Mouse (Mus musculus): ENCODE measurements around the gene Bves.
"Not testable (repeated sequence)": the region's sequence is repeated elsewhere in the genome, so short reads cannot be mapped to it uniquely, and the experiment has no call there.

Bves gene

DNA sequence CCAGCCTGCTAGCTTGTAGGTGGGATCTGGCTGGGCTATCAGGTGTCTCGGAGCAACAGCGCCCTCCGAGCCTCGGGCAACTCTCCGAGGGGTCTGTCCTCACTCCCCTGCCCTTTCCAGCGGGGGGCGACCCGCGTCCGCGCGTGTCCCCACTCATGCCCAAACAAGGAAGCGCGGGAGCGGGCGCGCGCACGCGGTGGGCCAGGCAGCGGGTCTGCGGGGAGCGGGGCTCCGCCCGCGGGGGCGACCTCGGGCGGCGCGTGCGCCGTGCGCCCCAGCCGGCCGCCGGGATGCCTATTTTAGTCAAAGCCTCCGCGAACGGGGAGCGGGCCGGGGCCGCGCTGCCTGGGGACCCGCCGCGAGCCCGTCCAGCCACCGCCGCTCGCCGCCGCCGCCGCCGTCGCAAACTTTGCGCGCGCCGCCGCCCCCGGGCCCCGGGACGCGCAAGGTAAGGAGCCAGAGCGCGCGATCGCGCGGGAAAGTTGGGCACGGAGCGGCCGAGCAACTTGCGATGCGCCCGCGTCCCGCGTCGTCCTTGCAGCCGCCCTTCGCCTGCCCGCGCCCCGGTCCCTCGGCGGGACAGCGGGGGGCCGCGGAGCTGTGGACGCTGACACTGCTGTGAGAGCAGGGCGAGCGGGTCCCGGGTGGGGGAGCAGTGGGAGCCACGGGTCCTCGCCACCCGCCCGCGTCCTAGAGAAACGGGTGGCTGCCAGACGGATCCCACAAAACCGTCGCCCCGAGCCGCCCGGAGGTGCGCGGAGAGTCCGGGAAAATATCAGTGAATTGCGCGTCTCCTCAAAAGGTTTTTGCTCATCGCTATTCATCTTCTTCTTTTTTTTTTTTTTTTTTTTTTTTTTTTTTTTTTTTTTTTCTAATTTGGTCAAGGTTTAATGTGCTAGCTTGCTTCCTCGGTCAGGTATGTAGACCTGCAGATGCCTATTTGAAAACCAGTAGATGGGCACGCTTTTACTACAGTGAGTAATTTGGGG, at the start of gene Bves:
Gene Bves, plus strand, starts transcription at position 339 of the 989 bp plus-strand sequence.
- DNase-seq (ENCODE audit: low spot score): peak; percentile 40

DNA sequence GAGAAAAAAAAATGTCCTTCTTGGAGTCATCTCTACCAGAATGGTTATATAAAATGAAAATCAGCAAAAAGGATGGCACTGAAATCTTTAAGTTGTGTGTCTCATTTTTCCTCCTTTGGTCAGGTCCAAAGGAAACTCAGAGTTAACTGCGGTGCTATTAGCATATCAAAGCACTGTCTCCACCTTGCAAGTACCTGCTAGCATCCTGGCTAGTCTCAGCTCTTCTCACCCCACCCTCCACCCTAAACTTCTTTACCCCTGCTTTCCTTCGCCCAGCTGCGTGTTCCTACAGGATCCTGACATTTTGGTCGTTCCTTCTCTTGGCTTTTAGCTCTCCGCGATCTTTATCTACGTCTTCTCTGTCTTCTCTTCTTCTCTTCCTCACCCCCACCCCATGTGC, 47.2 kb upstream of the Bves start:
- DNase-seq (ENCODE audit: low spot score): no peak

DNA sequence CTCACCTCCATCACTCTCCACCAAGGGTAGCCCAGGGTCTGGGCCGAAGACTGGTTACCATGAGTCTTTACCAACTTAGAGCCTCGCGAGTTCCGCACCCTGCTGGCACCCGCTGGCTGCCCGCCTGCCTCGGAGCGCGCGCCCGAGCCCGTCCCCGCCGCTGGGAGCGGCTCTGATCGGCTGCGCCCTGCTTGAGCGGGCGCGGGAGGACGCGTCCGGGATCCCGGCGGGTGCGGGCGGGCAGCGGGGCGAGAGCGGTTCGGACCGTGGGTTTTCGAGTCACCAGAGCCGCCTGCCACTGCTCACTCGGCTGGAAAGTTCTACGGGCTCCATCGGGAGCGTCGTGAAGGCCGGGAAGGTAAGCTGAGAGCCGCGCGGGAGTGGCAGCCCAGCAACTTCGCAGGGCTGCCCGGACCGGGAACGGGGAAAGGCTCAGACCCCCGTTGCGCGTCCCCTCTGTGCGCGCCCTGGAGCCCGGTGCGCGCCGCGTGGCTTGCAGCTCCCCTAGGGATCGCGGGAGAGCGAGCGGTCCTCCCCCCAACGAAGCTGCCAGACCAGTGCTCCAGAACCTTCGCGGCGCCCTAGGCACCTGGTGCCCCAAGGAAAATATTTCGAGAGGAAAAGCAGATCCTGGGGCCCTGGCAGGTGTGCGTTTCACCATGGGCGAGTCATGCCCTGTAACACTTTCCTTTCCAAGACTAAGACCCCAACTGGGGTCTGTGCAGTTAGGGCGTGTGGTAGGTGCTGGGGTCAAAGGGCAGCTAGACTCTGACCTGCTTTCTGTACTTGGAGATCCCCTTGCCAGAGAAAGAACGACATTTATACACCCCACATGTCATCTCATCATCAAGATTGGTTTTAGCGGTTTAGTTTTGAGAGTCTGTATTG, 46.1 kb upstream of the Bves start:
- DNase-seq (ENCODE audit: low spot score): peak; percentile 33

DNA sequence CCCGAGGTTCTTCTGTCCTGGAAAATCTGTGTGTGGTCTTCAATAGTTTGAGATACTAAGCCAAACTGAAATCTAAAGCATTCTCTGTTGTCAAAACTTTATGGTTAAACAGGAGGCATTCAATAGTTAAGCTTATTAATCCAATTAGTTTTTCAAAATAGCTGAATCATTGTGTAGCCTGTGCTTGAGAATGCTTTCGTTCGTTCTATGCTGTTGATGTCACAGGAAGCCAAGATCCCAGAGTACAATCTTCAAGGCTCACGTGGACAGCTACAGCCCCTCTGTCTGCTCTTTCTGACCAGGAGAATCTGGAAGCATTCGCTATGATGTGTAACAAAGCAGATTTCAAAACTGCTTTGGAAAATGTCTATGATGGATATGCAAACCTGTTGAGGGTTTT, 45.0 kb upstream of the Bves start:
- no peak for DNase-seq (ENCODE audit: low spot score)

DNA sequence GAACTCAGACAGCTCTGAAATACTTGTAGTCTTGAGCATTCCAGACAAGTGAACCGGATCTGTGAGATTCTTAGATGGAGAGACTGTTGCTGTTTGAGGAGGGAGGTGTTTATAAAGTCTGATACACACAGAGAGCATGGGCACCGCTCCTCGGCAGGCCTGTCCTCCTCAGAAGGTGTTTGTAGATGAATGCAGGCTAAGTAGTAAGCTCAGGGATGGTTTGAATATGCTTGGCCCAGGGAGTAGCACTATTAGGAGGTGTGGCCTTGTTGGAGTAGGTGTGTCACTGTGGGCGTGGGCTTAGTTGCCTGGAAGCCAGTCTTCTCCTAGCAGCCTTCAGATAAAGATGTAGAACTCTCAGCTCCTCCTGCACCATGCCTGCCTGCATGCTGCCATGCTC, 43.4 kb upstream of the Bves start:
- DNase-seq (ENCODE audit: low spot score): not testable (repeated sequence)

DNA sequence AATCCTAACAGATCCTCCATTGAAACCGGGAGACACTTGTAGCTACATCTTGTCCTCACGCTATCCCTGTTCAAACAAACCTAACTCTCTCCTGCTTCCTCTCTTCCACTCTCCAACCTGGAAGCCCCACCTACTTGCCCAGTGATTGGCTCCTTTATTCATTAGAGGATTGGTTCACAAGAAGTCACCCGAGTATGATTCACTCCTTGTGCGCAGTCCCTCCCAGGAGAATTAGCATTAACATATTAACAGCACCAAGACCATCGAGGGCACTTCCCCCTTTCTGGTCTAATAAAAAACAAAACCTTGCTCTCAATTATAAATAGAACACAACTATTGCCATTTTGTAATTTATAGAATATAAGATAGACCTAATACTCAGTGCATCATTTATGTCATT, 40.5 kb upstream of the Bves start:
- no peak for DNase-seq (ENCODE audit: low spot score)

DNA sequence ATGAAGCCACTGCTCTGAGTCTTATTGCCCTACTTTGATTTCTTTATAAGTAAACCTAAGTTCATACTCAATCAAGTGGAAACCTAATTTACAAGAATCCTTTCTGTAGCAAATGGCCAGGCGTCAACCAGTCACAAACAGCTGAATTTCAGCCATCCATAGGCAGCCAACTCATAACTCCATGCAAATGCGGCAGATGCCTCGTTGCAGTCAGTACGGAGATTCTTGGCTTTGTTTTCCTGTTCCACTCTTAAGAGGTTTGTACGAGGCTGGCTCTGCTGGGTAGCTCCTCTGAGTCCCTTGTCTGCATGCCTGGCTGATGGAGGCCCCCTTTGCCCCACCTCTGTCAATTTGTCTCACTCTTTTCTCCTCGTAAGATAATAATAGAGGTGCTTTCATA, 37.1 kb upstream of the Bves start:
- DNase-seq (ENCODE audit: low spot score): no peak

DNA sequence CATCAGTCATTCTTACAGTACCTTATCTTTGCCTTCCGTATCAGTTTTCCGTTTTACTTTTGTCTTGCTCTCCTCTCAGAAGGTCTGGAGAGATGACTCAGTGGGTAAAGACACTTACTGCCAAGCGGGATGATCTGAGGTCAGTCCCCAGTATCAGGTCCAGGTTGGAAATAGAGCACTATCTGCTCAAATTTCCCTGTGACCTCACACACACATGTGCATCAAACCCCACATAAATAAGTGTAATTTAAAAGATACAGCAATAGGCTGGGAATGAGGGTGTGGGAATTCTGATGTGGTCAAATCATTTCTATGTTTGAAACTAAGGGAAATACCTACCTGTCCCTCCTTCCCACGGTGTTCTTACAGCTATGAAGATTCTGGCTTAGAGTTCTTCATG, 36.1 kb upstream of the Bves start:
- DNase-seq (ENCODE audit: low spot score): no peak

DNA sequence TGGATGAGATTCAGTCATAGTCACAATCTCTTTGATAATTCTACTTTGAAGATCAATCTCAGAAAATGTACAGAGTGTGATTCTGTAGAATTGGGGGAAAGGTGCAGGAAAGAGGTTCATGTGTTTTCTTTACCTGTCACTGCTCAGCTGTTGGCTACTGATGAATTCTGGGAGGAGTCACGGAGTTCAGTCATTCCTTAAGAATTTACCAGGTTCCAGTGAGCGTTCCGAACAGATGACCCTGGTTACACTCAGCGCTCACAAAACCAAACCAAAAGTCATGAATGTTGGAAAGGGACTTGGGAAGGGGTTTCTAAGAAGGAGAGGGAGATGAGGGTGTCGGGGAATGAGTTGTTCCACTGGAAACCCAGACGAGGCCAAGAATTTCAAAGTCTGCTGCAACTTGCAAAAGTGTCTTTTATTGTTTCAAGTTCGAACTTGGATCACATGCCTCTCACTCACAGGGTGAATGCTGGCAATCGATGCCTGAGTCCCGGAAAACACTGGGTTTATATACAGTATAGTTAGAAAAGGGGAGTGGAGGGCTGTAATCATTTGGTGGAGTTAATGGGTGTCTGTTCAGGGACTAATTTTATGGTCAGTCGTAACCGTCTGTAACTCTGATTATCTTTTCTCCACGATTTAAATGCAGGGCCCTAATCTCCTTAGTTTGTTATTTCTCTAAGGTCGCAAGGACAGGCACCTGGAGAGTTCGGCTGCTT, 32.1 kb upstream of the Bves start:
- no peak for DNase-seq (ENCODE audit: low spot score)

DNA sequence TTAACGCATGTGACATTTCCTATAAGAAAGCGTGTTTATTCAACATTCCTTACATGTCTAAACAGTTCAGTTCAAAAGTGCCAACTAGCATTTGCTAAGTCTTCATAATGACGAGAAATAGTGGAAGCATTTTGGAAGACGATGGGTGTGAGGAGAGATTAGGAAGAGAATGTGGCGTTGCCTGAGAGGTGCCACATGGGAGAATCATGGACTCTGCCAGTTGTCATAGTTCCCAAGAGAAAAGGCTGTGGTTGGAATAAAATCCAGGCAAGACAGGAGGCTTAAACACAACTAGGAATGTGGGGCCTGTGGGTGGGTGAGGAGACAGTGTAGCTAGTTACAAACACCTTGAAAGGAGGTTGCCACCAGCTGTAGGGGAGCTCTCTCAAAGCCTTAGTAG, 30.4 kb upstream of the Bves start:
- no peak for DNase-seq (ENCODE audit: low spot score)

DNA sequence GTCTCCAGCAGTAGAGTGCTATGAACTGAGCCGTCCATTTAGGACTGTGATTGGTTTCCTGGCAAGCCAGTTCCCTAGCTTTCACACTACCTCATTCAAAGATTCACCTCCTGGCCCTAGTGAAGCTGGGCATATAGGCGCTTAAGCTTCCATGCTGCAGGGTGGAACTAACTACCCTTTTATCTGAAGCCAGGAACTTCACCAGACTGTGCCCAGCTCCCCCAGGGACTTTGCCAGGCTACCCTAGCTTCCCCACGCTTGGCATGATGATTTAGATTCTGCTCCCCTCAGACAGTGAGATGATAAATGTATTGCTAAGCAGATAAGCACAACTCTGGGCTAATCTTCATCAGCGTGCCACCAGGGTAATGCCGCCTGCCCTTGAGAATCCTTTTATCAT, 24.4 kb upstream of the Bves start:
- DNase-seq (ENCODE audit: low spot score): no peak

DNA sequence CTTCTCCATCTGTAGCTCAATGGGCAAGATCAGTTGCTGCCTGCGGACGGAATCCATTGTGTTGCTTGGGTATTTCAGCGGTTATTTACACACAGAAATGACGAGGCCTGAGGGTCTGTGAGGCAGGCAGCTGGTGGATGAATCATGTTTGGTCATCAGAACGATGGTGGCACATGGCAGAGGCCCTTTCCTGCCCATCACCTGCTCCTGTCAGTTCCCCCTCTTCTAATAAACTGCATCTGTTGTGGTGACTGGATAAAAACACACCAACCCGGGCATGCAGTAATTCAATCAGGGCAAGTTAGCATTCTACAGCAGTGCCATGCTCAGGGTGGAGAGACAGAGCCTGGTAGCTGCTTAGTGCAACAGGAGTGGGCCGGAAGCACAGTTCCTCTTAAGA, 23.9 kb upstream of the Bves start:
- DNase-seq (ENCODE audit: low spot score): no peak

DNA sequence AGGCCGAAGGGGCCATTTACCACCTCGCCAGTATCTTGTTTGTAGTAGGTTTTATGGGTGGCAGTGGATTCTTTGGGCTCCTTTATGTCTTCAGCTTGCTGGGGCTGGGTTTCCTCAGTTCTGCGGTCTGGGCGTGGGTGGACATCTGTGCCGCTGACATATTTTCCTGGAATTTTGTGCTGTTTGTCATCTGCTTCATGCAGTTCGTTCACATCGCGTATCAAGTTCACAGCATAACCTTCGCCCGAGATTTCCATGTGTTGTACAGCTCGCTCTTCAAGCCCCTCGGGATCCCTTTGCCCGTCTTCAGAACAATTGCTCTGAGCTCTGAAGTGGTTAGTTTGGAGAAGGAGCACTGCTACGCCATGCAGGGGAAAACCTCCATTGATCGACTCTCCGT, 20.7 kb upstream of the Bves start:
- DNase-seq (ENCODE audit: low spot score): no peak

DNA sequence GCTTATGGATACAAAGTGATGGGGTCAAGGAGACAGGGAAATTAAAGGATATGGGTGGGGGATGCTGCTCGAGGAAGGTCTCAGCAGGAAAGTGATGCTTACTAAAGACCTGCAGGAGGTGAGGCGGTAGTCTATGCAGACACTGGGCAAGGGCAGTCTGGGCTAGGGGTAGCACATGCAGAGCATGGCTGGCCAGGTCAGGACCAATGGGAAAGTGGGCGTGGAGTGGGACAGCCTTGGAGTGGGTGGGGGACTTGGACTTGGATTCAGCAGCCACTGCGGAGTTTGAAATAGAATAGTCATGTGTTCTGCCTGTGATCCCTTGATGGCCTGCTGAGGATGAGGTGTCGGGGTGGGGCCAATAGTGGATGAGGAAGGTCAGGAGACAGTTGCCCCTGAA, 16.6 kb upstream of the Bves start:
- no peak for DNase-seq (ENCODE audit: low spot score)

DNA sequence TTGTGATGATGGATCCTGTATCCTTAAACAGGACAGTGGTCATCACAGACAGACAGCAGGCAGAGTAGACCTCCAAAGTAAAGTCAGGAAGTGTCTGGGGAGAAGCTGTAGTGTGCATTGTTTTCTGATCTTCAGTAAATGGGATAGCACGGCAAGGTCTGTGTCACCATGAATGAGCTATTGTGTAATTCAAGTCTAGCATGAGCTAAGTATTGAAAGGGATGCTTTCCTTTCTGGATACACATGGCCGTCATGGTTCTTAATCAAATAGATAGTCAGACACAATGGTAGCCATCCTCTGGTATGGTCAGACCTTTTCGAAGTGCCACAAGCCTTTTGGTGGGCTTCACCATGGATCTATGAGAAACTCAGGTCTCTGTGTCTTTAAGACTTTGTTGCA, 15.3 kb upstream of the Bves start:
- no peak for DNase-seq (ENCODE audit: low spot score)

DNA sequence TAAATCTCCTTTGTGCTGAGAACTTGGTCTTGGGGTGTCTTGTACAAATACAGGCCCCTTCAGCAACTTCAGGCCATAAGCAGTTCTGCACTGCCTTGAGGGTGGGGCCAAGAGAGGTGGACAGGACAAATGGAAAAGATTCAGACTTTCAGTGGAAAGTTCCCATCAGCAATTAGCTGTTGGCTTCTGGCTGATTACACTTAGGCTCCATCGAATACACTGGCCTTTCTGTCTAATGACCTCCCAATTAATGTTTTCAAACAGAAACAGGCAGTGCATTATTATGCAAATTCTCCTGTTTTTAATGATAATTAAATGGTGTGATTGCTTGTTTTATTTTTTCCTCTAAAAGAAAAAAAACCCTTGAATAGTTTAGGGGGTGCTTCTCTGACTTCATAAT, 11.4 kb upstream of the Bves start:
- no peak for DNase-seq (ENCODE audit: low spot score)

DNA sequence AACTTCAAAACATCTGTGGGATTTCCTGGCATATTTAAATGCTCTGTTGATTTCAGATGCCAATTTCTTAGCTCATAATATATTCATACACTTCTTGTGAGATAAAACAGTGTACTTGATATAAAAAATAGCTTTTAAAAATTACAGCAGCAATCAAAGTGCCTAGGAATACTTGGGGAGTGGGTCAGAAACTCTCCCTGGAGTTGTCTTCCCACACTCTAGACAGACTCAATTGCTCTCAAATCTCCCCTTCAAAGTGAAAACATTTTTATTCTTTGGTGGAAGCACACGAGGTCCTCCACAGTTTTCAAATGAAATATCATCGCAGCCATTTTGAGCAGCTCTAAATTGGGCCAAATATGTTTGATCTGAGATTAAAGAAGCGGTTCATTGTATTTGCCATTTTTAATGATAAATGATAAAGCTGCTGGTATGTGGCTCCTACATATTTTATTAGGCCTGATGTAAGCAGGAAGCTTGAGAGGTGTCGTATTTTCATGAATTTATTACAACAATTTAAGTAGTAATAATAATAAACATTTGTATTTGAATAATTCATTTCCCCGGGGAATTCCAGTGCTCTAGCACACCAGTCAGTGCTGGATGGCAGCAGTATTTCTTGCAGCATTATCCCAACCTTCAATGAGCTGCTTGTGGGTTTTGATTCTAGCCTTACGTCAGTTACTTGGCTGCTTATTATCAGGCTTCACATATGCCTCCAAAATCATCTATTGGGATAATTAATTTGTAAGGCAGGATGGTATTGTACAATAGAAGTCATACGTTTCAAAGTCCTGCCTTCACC, 7.2 kb upstream of the Bves start:
- DNase-seq (ENCODE audit: low spot score): no peak

DNA sequence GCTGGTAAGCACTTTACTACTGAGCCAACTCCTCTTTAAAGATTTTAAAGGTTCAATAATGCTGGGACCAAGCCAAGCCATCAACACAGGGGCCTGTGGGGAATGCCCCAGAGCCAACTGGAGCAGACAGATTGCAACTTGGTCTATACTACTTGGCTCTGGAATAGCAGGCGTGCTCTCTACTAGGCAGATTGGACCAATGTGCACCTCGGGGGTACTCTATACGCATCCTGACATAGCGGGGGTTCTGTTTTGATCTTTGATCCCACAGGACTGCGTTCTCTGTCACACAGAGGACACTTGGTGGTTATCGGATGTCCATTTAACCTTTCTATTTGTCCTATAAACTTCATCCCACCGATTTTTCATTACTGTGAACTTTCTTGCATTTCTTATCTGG, 647 bp upstream of the Bves start:
- DNase-seq (ENCODE audit: low spot score): no peak

DNA sequence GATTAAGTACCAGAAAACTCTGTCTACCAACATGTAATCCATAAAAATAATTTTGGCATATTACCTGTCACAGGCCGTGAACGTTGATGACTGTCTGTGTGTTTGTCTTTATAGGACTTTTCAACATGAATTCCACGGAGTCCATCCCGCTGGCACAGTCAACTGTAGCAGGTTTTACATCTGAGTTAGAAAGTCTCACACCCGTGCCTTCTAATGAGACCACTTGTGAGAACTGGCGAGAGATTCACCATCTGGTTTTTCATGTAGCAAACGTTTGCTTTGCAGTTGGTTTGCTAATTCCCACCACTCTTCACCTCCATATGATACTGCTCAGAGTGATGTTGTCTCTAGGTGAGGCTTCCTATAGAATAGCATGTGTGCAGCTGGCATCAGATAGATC, 3.5 kb downstream of the Bves start:
- DNase-seq (ENCODE audit: low spot score): no peak

DNA sequence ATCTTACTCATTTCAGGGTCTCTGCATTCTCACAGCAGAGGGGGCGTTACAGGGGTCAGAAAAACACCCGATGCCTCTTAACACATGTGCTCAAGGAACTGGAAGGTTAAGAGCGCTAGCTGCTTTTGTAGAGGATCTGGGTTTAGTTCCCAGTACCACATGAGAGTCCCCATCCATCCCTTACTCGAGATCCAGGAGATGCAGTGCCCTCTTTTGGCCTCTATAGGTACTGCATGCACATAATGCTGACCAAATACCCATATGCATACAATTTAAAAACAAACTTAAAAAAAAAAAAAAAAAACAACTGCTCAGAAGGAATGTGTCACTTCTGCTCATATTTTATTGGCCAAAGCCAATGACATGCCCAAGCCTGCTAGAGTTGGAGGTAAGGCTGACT, 8.8 kb downstream of the Bves start:
- no peak for DNase-seq (ENCODE audit: low spot score)

DNA sequence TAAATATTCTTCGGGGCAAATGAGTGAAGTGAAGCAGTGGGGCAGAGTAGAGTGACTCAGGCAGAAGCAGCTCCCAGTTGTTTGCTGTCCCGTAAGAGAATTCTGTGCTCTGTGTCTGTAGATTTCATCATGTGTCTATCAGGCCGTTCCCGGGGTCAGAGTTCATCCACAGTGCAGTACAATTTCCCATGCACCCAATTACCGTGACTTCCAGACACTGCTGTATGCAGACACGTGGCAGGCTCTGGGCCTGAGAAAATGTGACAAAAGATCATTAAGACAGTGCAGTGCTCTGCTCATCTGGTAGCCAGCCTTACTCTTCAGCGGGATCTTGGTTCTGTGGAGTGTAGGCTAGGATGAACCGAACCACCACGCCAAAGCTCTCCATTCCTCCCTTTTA, 9.6 kb downstream of the Bves start:
- no peak for DNase-seq (ENCODE audit: low spot score)

DNA sequence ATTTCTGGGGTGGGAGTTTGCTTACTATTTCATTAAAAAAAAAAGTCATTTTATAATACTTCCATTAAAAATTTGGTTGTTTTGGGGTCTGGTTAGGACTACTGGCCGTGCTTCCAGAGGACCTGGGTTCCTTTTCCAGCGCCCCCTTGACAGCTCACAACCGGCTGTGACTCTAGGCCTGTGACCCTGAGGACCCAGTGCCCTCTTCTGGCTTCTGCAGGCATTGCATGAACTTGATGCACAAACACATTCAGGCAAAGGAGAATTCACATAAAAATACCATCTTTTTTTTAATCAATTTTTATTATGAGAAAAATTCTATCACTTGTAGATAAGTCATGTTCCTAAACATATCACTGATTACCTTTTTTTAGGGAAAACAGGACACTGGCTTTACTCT, 12.6 kb downstream of the Bves start:
- not testable (repeated sequence) for DNase-seq (ENCODE audit: low spot score)

Measured in urinary bladder, postnatal 14 days (tissue).